Mouse (Mus musculus) spleen, postnatal 4 days (tissue): ENCODE measurements around the gene Trpc5.

Experiments used
- DNase-seq, 2 experiments: peaks; one replicate each; pipeline ENCODE4 v3.0.0; 2022; ENCODE audit warnings: low spot score in 2 of 2

Trpc5 gene

DNA sequence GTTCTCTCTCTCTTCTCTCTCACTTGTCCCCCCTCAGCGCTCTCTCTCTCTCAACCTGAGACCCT is at the start of gene Trpc5:
Gene Trpc5 (minus strand): TSS at position 39 of the 65 bp plus-strand sequence.
- no peak for DNase-seq

DNA sequence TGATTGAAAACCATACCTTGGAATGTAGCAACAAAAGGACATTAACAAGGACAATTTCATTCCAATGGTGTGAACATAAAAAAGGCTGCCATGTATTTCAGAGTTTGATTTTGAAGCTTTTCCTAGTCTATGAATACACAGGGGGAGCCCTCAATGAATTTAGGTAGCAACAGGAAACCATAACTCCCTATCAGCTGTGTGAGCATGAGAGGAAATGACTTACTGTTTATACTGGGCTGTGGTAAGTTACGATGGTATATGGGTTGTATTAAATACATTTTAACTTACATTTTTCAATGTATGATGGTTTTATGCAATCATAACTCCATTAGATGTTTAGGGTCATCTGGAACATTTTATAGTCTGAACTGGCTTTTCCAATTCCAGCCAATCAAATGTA is 28.4 kb upstream of the Trpc5 start:
- no peak for DNase-seq

DNA sequence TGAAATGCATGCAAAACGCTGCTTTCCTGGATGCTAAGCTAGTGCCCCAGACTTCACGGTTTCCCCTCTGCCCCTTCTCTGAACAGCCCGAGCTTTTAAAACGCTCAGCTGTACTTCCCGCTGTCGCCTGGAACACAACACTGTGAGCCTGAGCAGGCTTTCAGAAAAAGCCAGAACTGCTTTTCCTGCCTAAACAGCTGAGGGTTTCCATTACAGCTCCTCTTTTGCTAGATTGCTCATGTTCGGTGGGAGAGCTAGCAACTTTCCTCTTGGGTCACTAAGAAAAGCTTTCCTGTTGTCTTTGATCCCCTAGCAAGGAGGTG is 1.8 kb upstream of the Trpc5 start:
- no peak for DNase-seq

DNA sequence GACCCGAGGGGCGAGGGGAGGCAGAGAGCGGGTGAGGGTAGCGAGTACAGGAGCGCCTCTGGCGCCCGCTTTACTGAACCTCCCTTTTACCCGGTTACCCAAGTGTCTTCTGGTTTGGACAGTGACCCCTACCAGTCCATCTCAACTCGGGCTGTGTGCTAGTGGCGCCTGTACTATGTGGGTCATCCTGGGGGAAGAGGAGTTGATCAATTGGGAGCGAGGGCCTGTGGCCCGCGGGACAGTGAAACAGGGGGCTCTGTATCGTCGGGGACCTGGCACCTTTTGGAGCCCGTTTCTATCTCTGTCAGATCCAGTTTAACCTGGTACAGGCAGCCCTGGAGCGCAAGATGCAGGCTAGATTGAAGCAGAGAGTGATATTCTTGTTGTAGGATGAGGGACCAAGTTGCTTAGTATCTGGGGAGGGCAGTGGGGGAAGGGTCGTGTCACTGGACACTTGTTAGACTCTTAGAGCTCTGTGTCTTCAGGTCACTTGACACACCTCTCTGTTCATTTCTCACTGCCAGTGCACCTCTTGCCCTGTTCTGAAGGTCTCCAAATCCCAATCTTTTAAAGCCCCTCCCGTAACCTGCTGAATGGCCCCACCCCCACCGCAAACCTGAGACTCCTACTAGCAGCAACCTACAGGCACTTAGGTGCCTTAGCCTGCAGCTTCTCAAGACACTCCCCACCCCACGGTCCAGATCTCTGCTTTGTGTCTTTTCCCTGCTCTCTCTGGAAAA is 1.3 kb upstream of the Trpc5 start:
- peak in 1 of 2 experiments; percentile 57 for DNase-seq

DNA sequence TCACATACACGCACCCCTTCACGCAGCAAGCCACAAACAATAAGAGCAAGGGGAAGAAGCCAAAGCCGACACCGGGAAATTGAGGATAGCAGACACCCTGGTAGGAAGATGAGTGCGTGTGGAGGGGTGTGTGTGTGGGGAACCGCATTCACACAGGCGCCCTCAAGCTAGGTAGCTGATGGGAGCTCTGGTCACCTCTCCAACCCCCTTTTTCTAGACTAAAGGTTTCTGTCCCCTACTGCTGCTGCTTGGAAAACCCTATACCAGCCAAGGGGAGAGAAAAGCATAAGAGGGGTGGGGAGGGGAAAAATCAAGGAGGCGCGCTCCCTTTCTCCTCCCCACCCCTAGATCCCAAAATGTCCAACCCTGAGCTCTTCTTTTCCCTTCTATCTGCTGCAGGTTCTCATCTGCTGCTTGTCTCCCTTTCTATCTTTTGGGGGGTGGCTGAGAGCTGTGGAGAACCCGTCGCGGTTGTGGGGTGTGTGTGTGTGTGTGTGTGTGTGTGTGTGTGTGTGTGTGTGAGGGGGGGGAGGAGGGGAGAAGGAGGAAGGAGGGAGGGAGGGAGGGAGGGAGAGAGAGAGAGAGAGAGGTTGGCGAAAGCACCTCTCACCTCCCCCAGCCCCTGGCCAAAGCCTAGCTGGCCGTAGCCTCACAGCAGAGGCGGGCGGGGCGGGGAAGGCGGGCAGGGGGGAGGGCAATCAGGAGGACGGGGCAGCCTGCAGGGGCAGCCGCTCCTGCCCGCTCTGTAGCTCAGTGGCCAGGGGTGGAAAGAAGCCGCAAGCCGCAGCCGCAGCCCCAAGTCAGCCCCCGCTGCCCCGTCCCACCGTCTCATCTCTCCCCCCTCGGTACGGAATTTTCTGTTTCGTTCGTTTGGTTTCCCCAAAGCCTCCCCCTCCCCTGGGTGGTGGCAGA is 483 bp upstream of the Trpc5 start, which contains the start of gene Rtl4:
Gene Rtl4 (plus strand): TSS at position 701 of the 912 bp plus-strand sequence.
- DNase-seq: no peak

DNA sequence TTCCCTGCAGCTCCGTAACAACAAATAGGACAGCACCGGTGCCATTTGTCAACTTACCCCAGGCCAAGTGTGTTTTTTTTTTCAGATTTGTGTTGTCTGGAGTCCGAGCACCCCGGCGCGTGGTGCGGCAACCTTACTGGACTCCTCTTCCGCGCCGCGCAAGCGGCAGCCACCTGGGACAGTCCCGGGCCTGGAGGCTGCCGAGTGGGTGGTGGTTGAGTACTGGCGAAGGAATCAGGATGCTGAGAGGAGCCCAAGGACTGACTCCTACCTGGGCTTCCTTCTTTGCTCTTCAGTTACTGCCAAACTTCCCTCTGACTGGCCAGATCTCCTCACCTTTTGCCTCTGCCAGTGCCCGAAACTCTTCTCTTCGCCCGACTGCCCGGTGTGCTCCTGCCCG is 238 bp downstream of the Trpc5 start:
- no peak for DNase-seq

DNA sequence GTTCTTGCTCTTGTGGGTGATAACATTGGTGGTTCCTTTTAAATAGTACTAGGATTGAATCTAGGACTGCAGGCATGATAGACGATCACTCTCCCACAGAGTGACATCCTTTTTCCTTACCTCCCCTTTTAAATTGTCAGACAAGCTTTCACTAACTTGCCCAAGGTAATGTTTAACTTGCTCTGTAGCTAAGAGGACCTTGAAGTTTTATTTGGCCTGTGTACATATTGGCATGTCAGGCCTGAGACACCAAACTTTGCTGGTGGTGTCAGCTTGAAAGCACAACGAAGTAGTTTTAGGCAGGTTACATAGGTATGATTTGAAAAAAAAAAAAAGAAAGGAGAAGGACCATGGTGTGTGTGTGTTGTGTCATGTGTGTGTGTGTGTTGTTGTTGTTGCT is 35.8 kb downstream of the Trpc5 start:
- DNase-seq: no peak

DNA sequence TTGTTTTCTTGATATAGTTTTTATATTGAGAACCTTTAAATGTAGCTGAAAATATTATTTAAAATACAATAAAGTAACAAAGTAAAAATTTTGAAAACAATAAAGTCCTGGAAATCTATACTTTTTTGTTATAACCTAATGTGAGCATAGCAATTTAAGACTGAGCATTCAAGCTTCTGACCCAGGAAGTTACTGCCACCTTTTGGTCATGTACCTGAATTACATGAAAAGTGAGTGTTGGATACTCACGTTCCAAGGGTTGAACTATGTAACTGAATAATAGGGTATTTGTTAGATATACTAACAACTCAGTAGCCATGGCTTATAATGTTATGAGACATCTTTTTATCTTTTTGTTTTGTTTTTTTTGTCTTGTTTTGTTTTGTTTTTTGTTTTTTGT is 42.6 kb downstream of the Trpc5 start:
- no peak for DNase-seq

DNA sequence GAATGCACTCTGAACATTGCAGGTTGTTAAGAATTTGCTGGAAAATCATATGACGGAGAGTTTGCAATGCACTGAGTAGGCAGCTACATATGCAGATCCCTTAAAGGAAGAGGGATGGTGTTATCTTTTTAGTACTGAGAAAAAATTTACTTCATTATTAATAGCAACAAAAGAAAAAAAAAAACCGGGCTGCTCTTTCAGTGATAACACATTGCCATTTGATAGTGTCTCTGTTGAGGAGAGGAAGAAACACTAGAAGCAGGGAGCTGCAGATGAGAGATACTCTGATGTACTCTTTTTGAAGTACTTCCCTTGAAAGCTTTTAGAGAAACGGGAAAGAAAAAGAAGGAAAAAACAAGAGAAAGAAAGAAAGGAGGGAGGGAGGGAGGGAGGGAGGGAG is 43.2 kb downstream of the Trpc5 start:
- DNase-seq: no peak

DNA sequence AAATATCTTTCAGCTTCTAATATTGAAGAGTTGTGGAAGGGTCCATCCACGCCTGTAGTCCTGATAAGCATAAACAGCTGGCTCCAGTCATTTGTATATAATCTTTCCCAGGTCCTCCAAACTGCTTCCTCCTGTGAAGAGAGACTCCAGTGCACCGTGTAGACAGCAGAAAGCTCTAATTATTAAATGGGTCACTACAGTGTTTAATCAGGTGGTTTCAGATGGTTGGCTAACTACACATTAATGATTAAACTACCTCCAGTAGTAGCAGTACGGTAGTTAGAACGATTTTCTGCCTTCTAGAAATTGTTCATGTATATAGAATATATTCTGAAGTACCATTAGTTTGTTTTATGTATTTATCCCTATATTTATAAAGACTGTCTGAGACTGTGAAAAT is 75.2 kb downstream of the Trpc5 start:
- no peak for DNase-seq

DNA sequence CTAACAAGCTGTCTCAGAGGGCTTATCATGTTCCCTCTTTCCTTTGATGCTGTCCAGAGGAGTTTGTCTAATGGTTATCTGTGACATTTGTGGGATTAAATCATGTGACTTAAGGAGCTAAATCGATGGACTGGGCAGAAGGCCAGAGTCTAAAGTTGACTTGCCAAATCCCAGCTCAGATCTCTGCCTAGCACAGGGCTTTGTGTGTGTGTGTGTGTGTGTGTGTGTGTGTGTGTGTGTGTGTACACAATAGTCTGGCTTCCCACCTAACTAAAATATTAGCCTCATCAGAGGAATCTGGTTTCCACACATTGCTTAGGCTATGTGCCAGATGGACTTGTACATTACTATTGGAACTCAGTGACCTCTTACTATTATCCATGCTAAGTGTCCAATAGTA is 151.5 kb downstream of the Trpc5 start:
- no peak for DNase-seq

DNA sequence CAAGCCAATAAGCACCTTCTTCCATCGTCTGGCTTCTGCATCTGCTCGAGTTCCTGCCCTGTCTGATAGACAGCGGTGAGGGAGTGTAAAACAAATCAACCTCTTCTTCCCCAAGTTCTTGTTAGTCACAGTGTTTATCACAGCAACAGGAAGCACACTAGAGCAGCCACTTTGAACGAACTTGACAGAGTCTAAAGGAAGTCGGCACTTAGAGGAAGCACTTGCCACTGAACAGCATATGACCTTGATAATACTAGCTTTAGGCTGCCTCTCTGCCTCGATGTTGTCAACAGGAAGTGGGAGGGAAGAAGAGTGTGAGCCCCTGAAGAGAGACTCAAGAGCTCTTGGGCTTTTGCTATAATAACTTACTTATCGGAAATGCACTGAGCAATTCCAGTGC is 161.9 kb downstream of the Trpc5 start:
- no peak for DNase-seq

DNA sequence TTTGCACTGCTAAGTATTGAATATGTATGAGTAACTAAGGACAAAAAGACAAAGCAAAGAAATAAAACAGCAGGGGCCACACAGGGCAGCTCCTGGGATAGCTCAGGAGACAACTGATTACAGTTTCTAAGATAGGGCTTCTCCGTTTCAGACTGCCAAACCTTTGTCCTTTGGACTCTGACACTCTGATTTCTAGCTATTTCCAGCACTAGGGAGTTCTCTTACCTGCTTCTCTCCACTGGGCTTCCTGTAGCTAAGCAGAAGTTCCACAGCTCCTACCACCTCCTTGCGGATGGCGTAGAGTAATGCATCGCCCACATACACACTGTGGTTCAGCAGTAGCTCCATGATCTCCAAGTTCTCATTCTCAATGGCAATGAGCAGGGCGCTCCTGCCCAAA is 164.7 kb downstream of the Trpc5 start:
- DNase-seq: no peak

DNA sequence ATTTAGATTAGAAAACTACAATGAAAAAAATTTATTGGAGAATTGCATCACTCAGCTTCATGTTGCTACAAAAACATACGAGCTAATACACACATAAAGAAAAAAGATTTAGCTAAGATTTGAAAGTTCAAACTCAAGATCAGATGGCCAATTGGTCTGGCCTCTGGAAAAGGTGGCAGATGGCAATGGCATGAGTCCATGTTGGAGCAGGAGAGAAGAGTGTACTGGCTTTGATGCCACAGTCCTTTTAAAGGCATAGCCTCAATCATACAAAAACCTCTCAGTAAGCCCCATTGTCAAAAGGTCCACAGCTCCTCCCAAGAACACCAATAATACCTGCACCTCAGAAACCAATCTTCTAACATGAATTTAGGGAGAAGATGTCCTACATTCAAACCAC is 196.6 kb downstream of the Trpc5 start:
- DNase-seq: no peak

DNA sequence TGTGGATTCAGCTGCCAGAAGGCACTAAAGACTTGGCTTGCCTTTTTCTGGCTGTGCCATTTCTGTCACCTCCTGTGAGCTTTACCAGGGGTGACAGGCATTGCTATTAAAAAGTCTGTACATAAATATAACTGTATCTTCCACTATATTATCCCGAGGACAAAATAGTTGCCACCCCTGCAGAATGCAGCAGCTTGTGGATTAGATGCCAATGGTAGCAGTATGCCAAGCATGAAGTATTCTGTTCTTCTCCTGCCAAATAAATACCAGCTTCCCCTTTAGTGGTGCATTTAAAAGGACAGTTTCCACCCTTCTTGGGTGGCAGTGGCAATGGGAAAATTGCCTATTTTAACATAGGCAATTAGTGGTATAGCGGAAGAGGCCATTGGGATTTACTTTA is 223.6 kb downstream of the Trpc5 start:
- no peak for DNase-seq

DNA sequence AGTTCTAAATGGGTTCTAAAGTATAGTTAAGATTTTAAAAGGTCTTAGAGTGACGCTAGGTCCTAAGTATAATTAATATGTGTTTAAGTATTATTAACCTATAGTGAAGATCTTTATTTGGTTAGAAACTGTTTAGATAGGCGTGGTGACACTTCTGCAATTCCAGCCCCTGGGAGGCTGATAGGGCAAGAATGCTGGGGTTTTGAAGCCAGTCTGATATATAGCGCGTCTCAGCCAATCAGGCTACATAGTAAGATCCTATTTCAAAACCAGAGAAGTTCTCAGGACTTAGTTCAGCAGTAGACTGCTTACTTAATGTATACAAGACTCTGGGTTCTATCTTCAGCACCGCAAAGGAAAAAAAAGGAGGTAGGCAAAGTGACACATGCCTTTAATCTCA is 231.7 kb downstream of the Trpc5 start, which contains the start of gene Trpc5os:
Gene Trpc5os (plus strand): TSS at position 301 of the 400 bp plus-strand sequence.
- no peak for DNase-seq

DNA sequence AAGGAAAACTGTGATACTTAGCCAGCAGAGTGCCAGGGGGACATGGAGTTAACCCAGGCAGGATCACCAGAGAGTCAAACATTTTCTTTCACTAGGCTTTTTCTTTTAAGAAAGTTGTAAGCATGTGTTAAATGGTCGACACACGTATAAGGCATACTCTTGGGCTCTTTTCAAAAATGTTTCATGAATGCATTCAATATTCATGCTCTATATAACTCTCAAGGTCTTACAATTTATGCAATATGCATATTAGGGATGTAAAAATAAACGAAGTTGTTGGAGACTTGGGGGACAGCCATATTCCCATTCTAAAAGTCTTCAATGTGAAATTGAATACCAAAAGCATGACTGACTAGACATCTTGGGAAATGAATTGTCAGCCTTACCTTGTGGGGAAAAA is 264.1 kb downstream of the Trpc5 start:
- DNase-seq: no peak

DNA sequence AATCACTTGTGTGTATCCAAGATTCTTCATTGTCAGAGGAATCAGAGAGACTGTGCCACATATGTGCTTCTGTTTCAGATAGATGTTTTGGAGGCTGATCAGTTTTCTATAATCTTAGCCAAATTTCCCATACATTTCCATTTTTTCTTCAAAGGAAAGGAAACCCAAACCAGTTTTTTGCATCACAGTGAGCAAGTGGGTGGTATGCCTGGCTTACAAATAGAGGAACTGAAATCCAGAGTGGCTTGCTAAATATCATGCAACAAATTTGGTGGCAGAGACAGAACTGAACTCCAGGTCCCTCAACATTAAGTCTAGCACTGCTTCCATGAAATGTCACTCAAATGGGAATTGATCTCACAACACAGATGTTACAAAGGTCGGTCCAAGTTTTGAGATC is 266.9 kb downstream of the Trpc5 start:
- no peak for DNase-seq

DNA sequence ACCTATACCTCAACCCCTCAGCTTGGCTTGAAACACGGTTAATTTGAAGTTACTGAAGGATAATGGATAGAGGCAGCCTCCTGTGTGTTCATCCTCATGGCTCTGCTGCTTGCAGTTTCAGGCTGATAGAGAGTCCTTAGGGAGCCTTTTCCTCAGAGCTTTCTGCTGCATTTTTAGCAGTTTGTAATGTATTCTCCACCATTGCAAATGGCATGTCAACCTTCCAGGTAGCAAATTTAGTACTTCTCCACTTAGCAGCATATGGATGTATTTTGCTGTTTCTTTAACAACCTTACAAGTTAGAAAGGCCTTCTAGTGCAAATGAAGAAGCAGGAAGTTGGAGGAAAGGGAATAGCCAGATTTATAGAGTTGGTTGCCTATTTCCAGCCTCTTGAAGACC is 267.7 kb downstream of the Trpc5 start:
- DNase-seq: no peak

DNA sequence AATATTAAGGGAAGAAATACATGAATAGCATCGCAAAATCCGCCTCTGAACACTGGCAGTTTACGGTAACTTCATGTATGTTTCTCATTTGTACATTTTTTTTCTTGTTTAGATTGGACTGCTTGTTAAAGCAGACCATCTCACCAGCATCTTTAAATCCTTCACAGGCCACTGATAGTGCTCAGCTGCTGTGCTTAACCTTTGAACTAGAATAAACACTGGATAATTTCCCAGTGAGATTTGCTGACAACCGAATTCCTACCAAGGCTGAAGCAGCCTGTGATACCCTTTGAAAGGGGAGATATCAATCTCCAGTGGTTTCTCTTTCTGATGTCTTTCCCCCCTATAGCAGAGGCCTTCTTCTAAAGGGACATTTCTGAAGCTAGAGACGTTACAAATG is 279.9 kb downstream of the Trpc5 start:
- no peak for DNase-seq

DNA sequence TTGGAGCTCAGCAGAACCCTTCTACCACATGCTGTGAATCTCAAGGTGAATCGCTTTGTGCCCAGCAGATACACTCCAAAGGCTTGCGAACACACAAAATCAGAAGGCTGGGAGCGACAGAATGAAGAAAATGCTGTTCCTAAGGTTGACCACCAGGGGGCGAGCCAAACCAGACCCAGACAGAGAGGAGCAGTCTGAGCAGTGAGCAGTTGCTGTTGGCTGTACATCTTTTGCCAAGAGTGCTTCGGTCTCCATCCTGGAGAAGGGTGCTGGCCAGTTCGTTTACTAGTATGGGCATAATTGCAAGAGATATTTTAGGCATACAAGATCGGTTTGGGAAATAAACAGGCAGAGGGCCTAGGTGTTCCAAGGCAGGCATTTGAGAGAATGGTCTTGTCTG is 284.5 kb downstream of the Trpc5 start:
- DNase-seq: peak; percentile 16 to 73

DNA sequence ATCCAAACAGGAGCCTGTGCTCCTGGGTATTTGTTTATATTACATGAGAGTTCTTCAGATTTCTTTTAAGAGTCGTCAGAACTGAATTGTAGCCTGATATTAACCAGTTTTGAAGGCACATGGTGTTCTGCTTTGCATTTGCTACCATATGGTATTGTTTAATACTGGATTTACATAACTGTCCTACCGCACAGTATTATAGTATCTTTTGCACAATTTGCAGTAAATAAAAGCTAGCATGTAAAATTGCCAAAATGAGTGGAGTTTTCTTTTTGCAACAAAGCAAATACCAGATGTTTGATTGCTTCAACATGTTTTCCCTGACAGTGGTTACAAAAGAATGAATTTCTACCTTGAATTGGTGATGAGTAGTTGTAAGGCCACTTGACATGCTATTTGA is 313.8 kb downstream of the Trpc5 start:
- no peak for DNase-seq

DNA sequence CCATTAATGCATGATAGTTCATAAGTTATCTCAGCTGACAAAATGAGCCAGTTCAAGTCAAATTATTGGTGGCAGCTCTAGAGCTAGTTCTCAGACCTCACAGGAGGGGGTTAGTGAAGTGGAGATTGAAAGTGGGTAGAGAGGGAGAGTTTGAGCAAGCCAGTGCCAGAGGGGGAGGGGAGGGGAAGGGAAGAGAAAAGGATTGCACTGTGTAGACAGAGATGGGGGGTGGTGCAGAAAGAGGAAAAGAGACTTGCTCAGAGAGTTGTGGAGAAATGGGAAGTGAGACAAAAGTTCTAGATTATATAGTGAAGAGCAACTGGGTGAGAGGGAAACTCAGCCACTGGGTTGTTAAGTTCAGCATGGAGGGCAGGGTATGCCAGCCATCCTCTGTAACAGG is 349.6 kb downstream of the Trpc5 start:
- DNase-seq: no peak

DNA sequence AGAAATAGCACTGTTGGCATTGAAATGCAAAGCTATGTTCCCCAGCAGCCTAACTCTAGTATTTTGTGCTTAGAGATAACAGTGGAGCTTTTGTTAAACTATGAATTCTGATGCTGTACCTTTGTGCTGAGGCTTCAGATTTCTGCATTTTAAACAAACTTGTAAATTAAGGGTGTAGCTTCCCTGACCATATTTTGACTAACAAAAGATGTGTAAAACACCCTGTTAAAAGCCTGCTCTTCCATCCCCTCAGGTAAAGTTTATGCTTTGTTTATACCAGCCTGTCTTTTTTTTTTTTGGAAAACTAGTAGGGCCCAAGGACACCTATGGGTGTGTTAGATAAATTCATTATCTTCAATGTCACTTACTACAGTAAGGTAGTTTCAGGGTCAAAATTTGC is 350.0 kb downstream of the Trpc5 start:
- DNase-seq: no peak
